7 mouse cellular contexts compared by ENCODE assay signal in genomic region chr2:165234291-165234612, GRCm38 (mm10). TPM values are rescaled to one million over a fixed set of nuclear protein-coding genes. Genes with fewer than 3 reads are reported as not detected.
DNase-seq lines count a peak whose midpoint lies in the region; ATAC-seq lines count a peak whose summit lies in the region.

No protein-coding gene starts in this region.

- under 1% methylated on average over 41 of the region's 41 CpGs for WGBS in lung, embryonic 15.5 days
- WGBS in forebrain, embryonic 11.5 days: 0% methylated on average over 41 of the region's 41 CpGs
- WGBS in intestine, embryonic 16.5 days: under 1% methylated on average over 38 of the region's 41 CpGs
- WGBS in neural tube, embryonic 14.5 days: under 1% methylated on average over 33 of the region's 41 CpGs

- peak overlapping the region; percentile 97 for H3K4me2 ChIP-seq in lung, embryonic 15.5 days
- H3K4me2 ChIP-seq in forebrain, embryonic 11.5 days (ENCODE audit: low read depth, low read length, severe bottlenecking): peak overlapping the region; percentile 99
- H3K4me2 ChIP-seq in intestine, embryonic 16.5 days (ENCODE audit: low read depth, low read length): peak overlapping the region; percentile 93
- peak overlapping the region; percentile 94 for H3K4me2 ChIP-seq in neural tube, embryonic 14.5 days (ENCODE audit: low read depth, low read length)

- H3K9me3 ChIP-seq in lung, embryonic 15.5 days: no peaks in the 10 kb centered on the region
- H3K9me3 ChIP-seq in forebrain, embryonic 11.5 days (ENCODE audit: control insufficient read depth, low read length): no peaks in the 10 kb centered on the region
- no peaks in the 10 kb centered on the region for H3K9me3 ChIP-seq in intestine, embryonic 16.5 days (ENCODE audit: control insufficient read depth, low read length)
- H3K9me3 ChIP-seq in neural tube, embryonic 14.5 days (ENCODE audit: control insufficient read depth, low read length): no peaks in the 10 kb centered on the region

- no peak overlapping the region for H3K27ac ChIP-seq in lung, embryonic 15.5 days
- peak overlapping the region; percentile 34; the same call in 1 of the 2 replicates for H3K27ac ChIP-seq in forebrain, embryonic 11.5 days (ENCODE audit: low read depth, low read length)
- H3K27ac ChIP-seq in intestine, embryonic 16.5 days (ENCODE audit: low read length): no peak overlapping the region
- peak overlapping the region; percentile 60 for H3K27ac ChIP-seq in neural tube, embryonic 14.5 days (ENCODE audit: low read depth, low read length)

- peak overlapping the region; percentile 50 for H3K9ac ChIP-seq in lung, embryonic 15.5 days
- peak overlapping the region; percentile 72 for H3K9ac ChIP-seq in forebrain, embryonic 11.5 days (ENCODE audit: low read length)
- H3K9ac ChIP-seq in intestine, embryonic 16.5 days (ENCODE audit: low read depth, low read length): peak overlapping the region; percentile 65
- peak overlapping the region; percentile 72 for H3K9ac ChIP-seq in neural tube, embryonic 14.5 days (replicated peaks; ENCODE audit: low read depth, low read length)

- H3K4me3 ChIP-seq in lung, embryonic 15.5 days: peak overlapping the region; percentile 57
- peak overlapping the region; percentile 67 for H3K4me3 ChIP-seq in forebrain, embryonic 11.5 days (ENCODE audit: low read depth, low read length)
- H3K4me3 ChIP-seq in intestine, embryonic 16.5 days (ENCODE audit: low read length): peak overlapping the region; percentile 61
- H3K4me3 ChIP-seq in neural tube, embryonic 14.5 days (ENCODE audit: low read depth, low read length): peak overlapping the region; percentile 72

- peaks cover 20% of the 10 kb centered on the region for H3K4me1 ChIP-seq in lung, embryonic 15.5 days
- H3K4me1 ChIP-seq in forebrain, embryonic 11.5 days (replicated peaks; ENCODE audit: control insufficient read depth, insufficient read depth, low read length): peaks cover 20% of the 10 kb centered on the region
- H3K4me1 ChIP-seq in intestine, embryonic 16.5 days (ENCODE audit: control insufficient read depth, insufficient read depth, low read length): peaks cover 16% of the 10 kb centered on the region
- peaks cover 13% of the 10 kb centered on the region; the same call in 1 of the 2 replicates for H3K4me1 ChIP-seq in neural tube, embryonic 14.5 days (ENCODE audit: control insufficient read depth, insufficient read depth, low read length)

- peaks cover 98% of the 10 kb centered on the region for H3K27me3 ChIP-seq in lung, embryonic 15.5 days
- peaks cover 42% of the 10 kb centered on the region for H3K27me3 ChIP-seq in forebrain, embryonic 11.5 days (ENCODE audit: control insufficient read depth, insufficient read depth, low read length)
- H3K27me3 ChIP-seq in intestine, embryonic 16.5 days (replicated peaks; ENCODE audit: control insufficient read depth, insufficient read depth, low read length): peaks cover 80% of the 10 kb centered on the region
- peaks cover 37% of the 10 kb centered on the region for H3K27me3 ChIP-seq in neural tube, embryonic 14.5 days (ENCODE audit: control insufficient read depth, insufficient read depth, low read length)

- no peaks in the 10 kb centered on the region for H3K36me3 ChIP-seq in lung, embryonic 15.5 days
- H3K36me3 ChIP-seq in forebrain, embryonic 11.5 days (ENCODE audit: control insufficient read depth, insufficient read depth, low read length): no peaks in the 10 kb centered on the region
- no peaks in the 10 kb centered on the region for H3K36me3 ChIP-seq in intestine, embryonic 16.5 days (ENCODE audit: control insufficient read depth, insufficient read depth, low read length)
- no peaks in the 10 kb centered on the region for H3K36me3 ChIP-seq in neural tube, embryonic 14.5 days (ENCODE audit: control insufficient read depth, insufficient read depth, low read length)

- no peak for DNase-seq in lung, adult 18-20 months
- DNase-seq in forebrain, embryonic 11.5 days (ENCODE audit: low spot score): peak; percentile 68
- no peak for DNase-seq in adrenal gland, adult (ENCODE audit: inconsistent age in 2 of 2, low spot score in 1 of 2)
- no peak for DNase-seq in thymus, postnatal 10 days (ENCODE audit: low spot score in 2 of 2)

- peak; percentile 42; the same call in 1 of the 2 replicates for ATAC-seq in lung, embryonic 15.5 days (ENCODE audit: borderline replicate concordance, extremely low read depth, low FRiP score, low TSS enrichment)
- peak; percentile 40; the same call in 1 of the 2 replicates for ATAC-seq in forebrain, embryonic 11.5 days (replicated peaks; ENCODE audit: low FRiP score)
- peak; percentile 50; the same call in 1 of the 2 replicates for ATAC-seq in intestine, embryonic 16.5 days
- peak; percentile 29 for ATAC-seq in neural tube, embryonic 14.5 days (ENCODE audit: low read depth)

RNA-seq across cellular contexts. Expression of gene Cdh22, which starts 0.4 kb away (rescaled TPM):
- 1.0 and 1.1 TPM in 2 replicates for polyA plus RNA-seq in lung, embryonic 15.5 days (2015; fragmentation: Nextera tagmentation; extraction: Ambion mirVana)
- 6.2 and 6.3 TPM in 2 replicates for polyA plus RNA-seq in forebrain, embryonic 11.5 days (2014; fragmentation: Nextera tagmentation; extraction: Ambion mirVana)
- 0.40 and 0.50 TPM in 2 replicates for polyA plus RNA-seq in intestine, embryonic 16.5 days (2015; fragmentation: Nextera tagmentation; extraction: Ambion mirVana)
- 9.0 and 10.5 TPM in 2 replicates for polyA plus RNA-seq in neural tube, embryonic 14.5 days (2014; fragmentation: Nextera tagmentation; extraction: Ambion mirVana)

RNA-seq across cellular contexts. Expression of gene Slc35c2, which starts 53.4 kb away (rescaled TPM):
- 48.0 and 48.7 TPM in 2 replicates for polyA plus RNA-seq in lung, embryonic 15.5 days (2015; fragmentation: Nextera tagmentation; extraction: Ambion mirVana)
- polyA plus RNA-seq in forebrain, embryonic 11.5 days (2014; fragmentation: Nextera tagmentation; extraction: Ambion mirVana): 54.3 and 62.7 TPM in 2 replicates
- 135 and 154 TPM in 2 replicates for polyA plus RNA-seq in intestine, embryonic 16.5 days (2015; fragmentation: Nextera tagmentation; extraction: Ambion mirVana)
- polyA plus RNA-seq in neural tube, embryonic 14.5 days (2014; fragmentation: Nextera tagmentation; extraction: Ambion mirVana): 54.1 and 59.0 TPM in 2 replicates

Comparison
In these comparisons a context has a peak if more than half of its experiments do, and no peak if none do; other contexts are left out.
1. H3K27ac ChIP-seq: peak in forebrain, embryonic 11.5 days (single experiment) and neural tube, embryonic 14.5 days (single experiment); none in lung, embryonic 15.5 days (single experiment) and intestine, embryonic 16.5 days (single experiment).
2. Peak in every context shown above with its lines, with median percentiles within 50 percentile points of each other: ATAC-seq, H3K4me2 ChIP-seq, H3K4me3 ChIP-seq and H3K9ac ChIP-seq.